Mouse (Mus musculus): ENCODE data around the gene Kdm3a.

DNA sequence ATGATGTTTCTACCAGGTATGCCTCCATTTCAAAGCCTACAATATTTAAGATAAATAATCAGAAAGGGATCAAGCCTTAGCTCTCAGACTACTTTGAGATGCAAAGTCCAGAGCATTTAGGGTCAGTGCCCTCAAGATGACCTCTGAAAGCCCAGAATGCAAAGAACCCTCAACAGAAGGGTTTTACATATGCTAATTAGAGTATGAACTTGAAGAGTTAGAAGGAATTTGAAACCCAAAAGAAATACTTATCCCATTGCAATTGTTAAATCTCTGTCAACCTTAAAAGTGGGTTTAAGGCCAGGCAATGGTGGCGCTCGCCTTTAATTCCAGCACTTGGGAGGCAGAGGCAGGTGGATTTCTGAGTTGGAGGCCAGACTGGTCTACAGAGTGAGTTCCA is 6.8 kb downstream of the Kdm3a start:
- TF ChIP-seq CTCF (IDR thresholded peaks at IDR 0.05; ENCODE audit: extremely low read depth, insufficient read depth, low read length) (no peak), POLR2A (IDR thresholded peaks at IDR 0.05; ENCODE audit: extremely low read depth, insufficient read depth, low read length) (no peak)
